Mouse (Mus musculus) stomach, embryonic 16.5 days (tissue): ENCODE measurements around the gene Prr19. TPM values are rescaled to one million over a fixed set of nuclear protein-coding genes. Genes with fewer than 3 reads are reported as not detected.

Source experiments
- ATAC-seq: fragments of 200-750 bp; cut with Nextera tagmentation; 2 replicates; pipeline ENCODE4 v1.8.0; 2017; ENCODE audit warnings: moderate number of reproducible peaks, moderate TSS enrichment; ENCODE audit not compliant: insufficient read depth, low FRiP score
- H3K27ac ChIP-seq: fragments of 300-500 bp; sonication (generic); 2 replicates; pipeline ENCODE4 v1.5.1; 2014; ENCODE audit warnings: low read length
- H3K27me3 ChIP-seq: fragments of 300-500 bp; sonication (generic); 2 replicates; pipeline ENCODE4 v1.6.1; 2014; ENCODE audit warnings: low read length, control low read depth, mixed read lengths; ENCODE audit not compliant: control insufficient read depth, insufficient read depth
- H3K36me3 ChIP-seq: fragments of 300-500 bp; sonication (generic); 2 replicates; pipeline ENCODE4 v1.6.1; 2014; ENCODE audit warnings: low read length; ENCODE audit not compliant: control insufficient read depth, insufficient read depth
- H3K4me1 ChIP-seq: fragments of 300-500 bp; sonication (generic); 2 replicates; pipeline ENCODE4 v1.6.1; 2014; ENCODE audit warnings: low read length, control low read depth, mixed read lengths; ENCODE audit not compliant: control insufficient read depth, insufficient read depth
- H3K4me2 ChIP-seq: fragments of 300-500 bp; sonication (generic); 2 replicates; pipeline ENCODE4 v1.6.1; 2014; ENCODE audit warnings: low read depth, low read length, mixed read lengths
- H3K4me3 ChIP-seq: fragments of 300-500 bp; sonication (generic); replicated peaks from 2 replicates; pipeline ENCODE4 v1.5.1; 2014; ENCODE audit warnings: mild to moderate bottlenecking, low read length
- H3K9ac ChIP-seq: fragments of 300-500 bp; sonication (generic); 2 replicates; pipeline ENCODE4 v1.6.1; 2014; ENCODE audit warnings: low read length
- H3K9me3 ChIP-seq: fragments of 300-500 bp; sonication (generic); replicated peaks from 2 replicates; pipeline ENCODE4 v1.6.1; 2016; ENCODE audit warnings: low read length, control low read depth; ENCODE audit not compliant: control insufficient read depth
- WGBS: fragments of 180-500 bp; shearing (Covaris S2); extraction: QIAGEN DNeasy Blood & Tissue Kit; methylation state at CpG from one replicate; pipeline ENCODE4 v1.1.7; 2014; 5-methylcytosine and 5-hydroxymethylcytosine counted together
- polyA plus RNA-seq: library from polyadenylated mRNA; unstranded; fragments of >200 nt; fragmentation: Nextera tagmentation; extraction: Ambion mirVana; gene quantifications from 2 replicates; pipeline ENCODE4 v1.2.1, GENCODE M21; 2015

The Prr19 gene
- polyA plus RNA-seq, 1 experiment from 2014 or later = 0.57 TPM

- Histone ChIP-seq H3K4me2 (peak overlapping the region; percentile 71), H3K27ac (peak overlapping the region; percentile 94), H3K9ac (peak overlapping the region; percentile 91), H3K27me3 (no peaks in the 10 kb centered on the region), H3K4me1 (peaks cover 9% of the 10 kb centered on the region; the same call in 1 of the 2 replicates), H3K36me3 (peaks cover 9% of the 10 kb centered on the region; the same call in 1 of the 2 replicates), H3K9me3 (no peaks in the 10 kb centered on the region), H3K4me3 (peak overlapping the region; percentile 61)
- WGBS = under 1% methylated on average over 21 of the region's 21 CpGs
- ATAC-seq = peak; percentile 26
These were observed 4.2 kb upstream of the Prr19 start for GRCm38 (mm10) chr7:25296945-25297453.

- Histone ChIP-seq H3K27me3 (no peaks in the 10 kb centered on the region), H3K36me3 (peaks cover 5% of the 10 kb centered on the region; the same call in 1 of the 2 replicates), H3K4me1 (peaks cover 9% of the 10 kb centered on the region; the same call in 1 of the 2 replicates), H3K9ac (peak within 1 kb of the TSS; percentile 91), H3K4me2 (peak within 1 kb of the TSS; percentile 71), H3K4me3 (peak within 1 kb of the TSS; percentile 61), H3K9me3 (no peaks in the 10 kb centered on the region), H3K27ac (peak within 1 kb of the TSS; percentile 94)
- ATAC-seq = peak; percentile 91
- under 1% methylated on average over 51 of the region's 52 CpGs for WGBS
These were observed 3.5 kb upstream of the Prr19 start, which contains the start of gene Pafah1b3 for GRCm38 (mm10) chr7:25297454-25298325. Gene Pafah1b3 (minus strand): TSS chr7:25297986.

- WGBS = 56% methylated on average over 9 of the region's 9 CpGs
These were observed 1.9 kb downstream of the Prr19 start for GRCm38 (mm10) chr7:25303003-25303684.

DNA sequence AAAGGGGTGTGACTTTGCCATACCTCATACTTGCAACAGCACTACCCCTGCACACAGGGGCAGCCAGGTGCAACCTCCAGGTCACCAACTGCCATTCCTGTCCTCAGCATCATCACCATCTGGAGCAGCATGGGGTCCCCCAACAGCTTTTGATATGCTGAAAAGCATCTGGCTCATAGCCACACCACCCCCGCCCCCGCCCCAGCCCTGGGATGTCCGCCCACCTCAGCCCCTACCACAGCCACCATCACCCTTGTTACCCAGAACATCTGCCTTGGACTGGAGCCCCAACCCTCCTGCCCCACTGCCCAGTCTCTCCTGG, 2.4 kb downstream of the Prr19 start:
- H3K36me3 ChIP-seq = no peaks in the 10 kb centered on the region

More at GRCm38 (mm10) chr7:25303003-25303684, 1.9 kb downstream of the Prr19 start:
- Histone ChIP-seq H3K4me3 (no peak overlapping the region), H3K27ac (no peak overlapping the region), H3K9ac (no peak overlapping the region), H3K27me3 (peaks cover 8% of the 10 kb centered on the region), H3K4me2 (no peak overlapping the region), H3K36me3 (no peaks in the 10 kb centered on the region), H3K4me1 (peaks cover 12% of the 10 kb centered on the region), H3K9me3 (no peaks in the 10 kb centered on the region)
- no peak for ATAC-seq

GRCm38 (mm10) chr7:25305481-25305880, 4.3 kb downstream of the Prr19 start:
- no peak for ATAC-seq
- H3K27me3 ChIP-seq = peaks cover 12% of the 10 kb centered on the region
- H3K9ac ChIP-seq = no peak overlapping the region
- H3K4me3 ChIP-seq = peak overlapping the region; percentile 51
- 0% methylated on average over 2 of the region's 2 CpGs for WGBS
- peaks cover 9% of the 10 kb centered on the region for H3K4me1 ChIP-seq
- no peak overlapping the region for H3K27ac ChIP-seq
- H3K36me3 ChIP-seq = no peaks in the 10 kb centered on the region
- peak overlapping the region; percentile 66 for H3K4me2 ChIP-seq
- H3K9me3 ChIP-seq = no peaks in the 10 kb centered on the region

More for the DNA sequence above, 2.4 kb downstream of the Prr19 start:
- peaks cover 9% of the 10 kb centered on the region for H3K4me1 ChIP-seq
- peaks cover 12% of the 10 kb centered on the region for H3K27me3 ChIP-seq
- H3K9ac ChIP-seq = no peak overlapping the region
- H3K9me3 ChIP-seq = no peaks in the 10 kb centered on the region
- WGBS = 73% methylated on average over 3 of the region's 3 CpGs
- no peak overlapping the region for H3K27ac ChIP-seq
- no peak overlapping the region for H3K4me2 ChIP-seq
- H3K4me3 ChIP-seq = no peak overlapping the region
- ATAC-seq = no peak

GRCm38 (mm10) chr7:25305956-25306613, 4.9 kb downstream of the Prr19 start, which contains the start of gene Tmem145:
Gene Tmem145 (plus strand): TSS chr7:25306106.
- Histone ChIP-seq H3K4me1 (peaks cover 9% of the 10 kb centered on the region), H3K36me3 (no peaks in the 10 kb centered on the region), H3K27me3 (peaks cover 12% of the 10 kb centered on the region), H3K4me2 (peak within 1 kb of the TSS; percentile 66), H3K9me3 (no peaks in the 10 kb centered on the region), H3K27ac (no peak within 1 kb of the TSS), H3K9ac (peak within 1 kb of the TSS; percentile 40; the same call in 1 of the 2 replicates), H3K4me3 (peak within 1 kb of the TSS; percentile 51)
- ATAC-seq = peak; percentile 46; the same call in 1 of the 2 replicates
- under 1% methylated on average over 47 of the region's 47 CpGs for WGBS

DNA sequence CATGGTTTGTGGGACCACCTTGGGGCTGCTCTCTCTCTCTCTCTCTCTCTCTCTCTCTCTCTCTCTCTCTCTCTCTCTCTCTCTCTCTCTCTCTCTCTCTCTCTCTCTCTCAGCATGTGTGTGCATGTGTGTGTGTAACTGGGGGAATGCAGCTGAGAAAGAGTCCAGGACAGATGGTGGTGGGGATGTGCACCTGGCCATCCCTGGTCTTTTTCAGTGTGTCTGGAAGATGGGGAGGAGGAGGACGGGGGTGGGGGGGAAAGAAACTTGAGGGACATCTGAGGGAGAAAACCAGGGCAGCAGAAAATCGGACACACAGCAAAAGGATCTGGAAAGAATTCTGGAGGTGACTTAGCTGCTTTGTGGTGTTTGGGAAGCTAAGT, 5.4 kb downstream of the Prr19 start:
- Histone ChIP-seq H3K27ac (no peak overlapping the region), H3K27me3 (peaks cover 12% of the 10 kb centered on the region), H3K4me3 (no peak overlapping the region), H3K9me3 (no peaks in the 10 kb centered on the region), H3K4me2 (no peak overlapping the region), H3K9ac (no peak overlapping the region), H3K4me1 (peaks cover 9% of the 10 kb centered on the region), H3K36me3 (no peaks in the 10 kb centered on the region)
- no peak for ATAC-seq
- WGBS = 43% methylated on average over 2 of the region's 2 CpGs

GRCm38 (mm10) chr7:25308702-25309318, 7.6 kb downstream of the Prr19 start:
- Histone ChIP-seq H3K4me3 (no peak overlapping the region), H3K36me3 (no peaks in the 10 kb centered on the region), H3K4me2 (no peak overlapping the region), H3K27ac (no peak overlapping the region), H3K9ac (no peak overlapping the region), H3K27me3 (peaks cover 24% of the 10 kb centered on the region), H3K4me1 (peaks cover 9% of the 10 kb centered on the region), H3K9me3 (no peaks in the 10 kb centered on the region)
- no peak for ATAC-seq
- 47% methylated on average over 17 of the region's 17 CpGs for WGBS
